Mouse (Mus musculus): ENCODE measurements around the gene Pmpcb. TPM values are rescaled to one million over a fixed set of nuclear protein-coding genes. Genes with fewer than 3 reads are reported as not detected.

Pmpcb gene
- polyA plus RNA-seq, 1 experiment from 2014 or later, result 90.5 TPM

Other genes with a start within 250 kb of the Pmpcb start
- gene Lrrc17, start 193.6 kb upstream of the Pmpcb start, polyA plus RNA-seq (2015; fragmentation: Nextera tagmentation; extraction: Ambion mirVana), result 42.4 and 47.4 TPM in 2 replicates
- 0.22 and 0.42 TPM in 2 replicates for gene Fbxl13, start 91.5 kb upstream of the Pmpcb start, polyA plus RNA-seq (2015; fragmentation: Nextera tagmentation; extraction: Ambion mirVana)
- gene Armc10, start 91.3 kb upstream of the Pmpcb start, polyA plus RNA-seq (2015; fragmentation: Nextera tagmentation; extraction: Ambion mirVana), result 50.8 and 52.5 TPM in 2 replicates
- 6.0 and 7.6 TPM in 2 replicates for gene Napepld, start 35.7 kb upstream of the Pmpcb start, polyA plus RNA-seq (2015; fragmentation: Nextera tagmentation; extraction: Ambion mirVana)
- 75.2 and 77.8 TPM in 2 replicates for gene Dnajc2, start 48.1 kb downstream of the Pmpcb start, polyA plus RNA-seq (2015; fragmentation: Nextera tagmentation; extraction: Ambion mirVana)
- gene Psmc2, start 48.1 kb downstream of the Pmpcb start, polyA plus RNA-seq (2015; fragmentation: Nextera tagmentation; extraction: Ambion mirVana), result 186 and 199 TPM in 2 replicates
- not detected in 2 replicates for gene Slc26a5, start 128.5 kb downstream of the Pmpcb start, polyA plus RNA-seq (2015; fragmentation: Nextera tagmentation; extraction: Ambion mirVana)